7 mouse cellular contexts compared by ENCODE assay signal in the genomic region with DNA sequence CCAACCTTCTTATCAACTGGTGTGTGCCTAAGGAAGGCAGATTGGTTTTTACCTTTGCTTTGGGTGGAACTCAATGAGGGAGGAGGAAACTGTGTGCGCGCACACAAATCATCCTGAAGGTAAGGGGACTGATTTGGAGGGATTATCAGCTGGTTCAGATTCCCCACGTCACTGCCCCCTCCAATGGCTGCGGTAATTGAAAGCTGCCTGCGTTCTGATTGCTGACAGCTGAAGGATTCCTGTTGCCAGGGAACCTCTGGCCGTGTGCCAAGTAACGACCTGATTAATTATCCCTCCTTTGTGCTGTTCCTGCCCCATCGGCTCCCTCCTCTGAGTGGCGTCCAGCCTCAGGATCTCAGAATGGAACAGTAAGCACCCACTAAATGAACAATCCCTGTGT.
DNase-seq lines count a peak whose midpoint lies in the region; ATAC-seq lines count a peak whose summit lies in the region.

No protein-coding gene starts in this region.

- ATAC-seq in midbrain, embryonic 13.5 days = peak; percentile 94

- H3K9ac ChIP-seq in midbrain, embryonic 13.5 days (replicated peaks) = no peak overlapping the region

- peak; percentile 27 for DNase-seq in NIH3T3 (ENCODE audit: low read depth)
- peak; percentile 55 for DNase-seq in adrenal gland, adult 2 months
- peak; percentile 89 for DNase-seq in forelimb bud, embryonic 11.5 days (ENCODE audit: low read depth, low spot score)
- peak; percentile 64 to 72 for DNase-seq in kidney, postnatal 4 days
- no peak for DNase-seq in natural killer cell, adult 2 months (ENCODE audit: low spot score in 2 of 2)
- no peak for DNase-seq in c-Kit-positive CD71-positive TER-119-positive erythroid progenitor cells, embryonic 14.5 days (ENCODE audit: low spot score)

- H3K4me2 ChIP-seq in midbrain, embryonic 13.5 days (replicated peaks) = peak overlapping the region; percentile 30

- no peaks in the 10 kb centered on the region for H3K9me3 ChIP-seq in midbrain, embryonic 13.5 days

- 0 out of 2 replicates have a peak overlapping the region, but pooled peaks have one; percentile 1 for H3K27ac ChIP-seq in midbrain, embryonic 13.5 days

- WGBS in midbrain, embryonic 13.5 days = 5% methylated on average over 9 of the region's 9 CpGs

- no peak overlapping the region for H3K4me3 ChIP-seq in midbrain, embryonic 13.5 days (replicated peaks)

- peaks cover 20% of the 10 kb centered on the region for H3K27me3 ChIP-seq in midbrain, embryonic 13.5 days

- peaks cover 11% of the 10 kb centered on the region for H3K4me1 ChIP-seq in midbrain, embryonic 13.5 days (replicated peaks)

- no peaks in the 10 kb centered on the region for H3K36me3 ChIP-seq in midbrain, embryonic 13.5 days

Comparison
In these comparisons a context has a peak if more than half of its experiments do, and no peak if none do; other contexts are left out.
1. DNase-seq: peak in NIH3T3 (single experiment), adrenal gland, adult 2 months (single experiment), forelimb bud, embryonic 11.5 days (single experiment) and kidney, postnatal 4 days (2 of 2); none in natural killer cell, adult 2 months (0 of 2) and c-Kit-positive CD71-positive TER-119-positive erythroid progenitor cells, embryonic 14.5 days (single experiment).